Mouse (Mus musculus) thymus, postnatal 36 days (tissue): ENCODE data around the gene Tram2.

Source experiments
- DNase-seq, 2 experiments: peaks; one replicate each; pipeline ENCODE4 v3.0.0; 2022; ENCODE audit warnings: mixed read lengths in 2 of 2

Tram2 gene

DNA sequence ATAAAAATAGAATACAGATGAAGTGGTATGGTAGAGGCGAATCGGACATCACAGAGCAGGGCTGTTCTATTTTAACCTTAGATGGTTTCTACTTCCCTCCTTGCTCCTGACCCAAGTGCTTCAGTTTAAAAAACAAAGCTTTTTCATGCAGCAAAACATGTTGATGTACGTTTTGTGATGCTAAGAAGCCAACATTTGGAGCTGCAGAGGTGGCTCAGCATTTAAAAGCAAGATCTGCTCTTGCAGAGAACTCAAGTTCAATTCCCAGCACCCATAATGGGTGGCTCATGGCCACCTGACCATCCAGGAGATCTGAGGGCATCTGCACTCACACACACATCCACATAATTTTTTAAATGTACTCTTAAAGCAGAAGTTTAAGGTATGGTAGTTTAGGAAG, 124.2 kb downstream of the Tram2 start:
- no peak for DNase-seq

DNA sequence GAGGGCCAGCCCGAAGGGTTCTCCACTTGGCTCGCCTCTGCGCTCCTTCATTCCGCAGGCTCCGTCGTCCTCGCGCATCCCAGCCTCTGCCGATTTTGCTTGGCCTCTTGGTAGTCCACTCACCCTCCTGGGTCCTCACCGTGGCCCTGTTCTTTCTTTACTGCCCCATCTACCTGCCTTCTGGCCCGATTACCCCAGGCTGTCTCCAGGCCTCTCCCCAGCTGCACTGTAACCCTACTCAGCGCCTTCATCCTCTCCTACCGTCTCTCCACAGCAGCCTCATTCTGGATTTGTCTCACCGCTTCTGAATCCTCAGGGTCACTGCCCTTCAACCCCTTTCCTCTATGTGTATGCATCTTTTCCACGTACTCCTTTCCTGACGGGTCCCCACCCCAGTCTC, 127.2 kb downstream of the Tram2 start:
- no peak for DNase-seq

DNA sequence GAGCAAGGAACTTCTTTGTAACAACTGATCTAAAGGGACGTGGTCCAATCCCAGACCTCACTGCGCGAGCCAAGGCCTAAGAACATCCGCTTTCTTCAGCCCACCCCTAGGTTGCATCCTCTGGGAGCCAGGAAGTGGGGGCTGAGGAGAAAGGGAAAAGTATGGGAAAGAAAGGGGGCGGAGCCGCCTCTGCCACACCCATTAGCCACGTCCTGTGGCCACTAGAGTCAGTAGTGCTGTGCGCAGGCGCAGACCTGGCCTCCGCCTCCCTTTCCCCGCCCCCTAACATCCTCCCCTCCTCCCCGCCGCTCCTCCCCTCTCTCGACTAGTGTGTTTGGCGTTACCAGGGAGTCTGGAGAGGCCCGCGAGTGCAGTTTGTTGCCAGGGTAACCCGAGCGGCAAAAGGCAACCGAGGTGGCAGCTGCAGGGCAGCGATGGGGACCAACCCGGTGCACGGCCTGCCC, 127.7 kb downstream of the Tram2 start, which contains the start of gene Efhc1:
Gene Efhc1 (plus strand): TSS at position 327 of the 464 bp plus-strand sequence.
- peak; percentile 84 to 89 for DNase-seq
